Mouse (Mus musculus) forebrain, embryonic 12.5 days (tissue): Measurements from ENCODE around the gene Zcchc7. TPM values are rescaled to one million over a fixed set of nuclear protein-coding genes. Genes with fewer than 3 reads are reported as not detected.
"Not testable (repeated sequence)": the region's sequence is repeated elsewhere in the genome, so short reads cannot be mapped to it uniquely, and the experiment has no call there.

Source experiments
- ATAC-seq: fragments of 200-750 bp; cut with Nextera tagmentation; 2 replicates; pipeline ENCODE4 v1.8.0; 2017; ENCODE audit warnings: moderate TSS enrichment; ENCODE audit not compliant: low FRiP score
- H3K27ac ChIP-seq: fragments of 300-500 bp; sonication (generic); 2 replicates; pipeline ENCODE4 v1.5.1; 2016; ENCODE audit warnings: mild to moderate bottlenecking
- H3K27me3 ChIP-seq: fragments of 300-500 bp; sonication (generic); 2 replicates; pipeline ENCODE4 v1.6.1; 2016; ENCODE audit warnings: mild to moderate bottlenecking
- H3K36me3 ChIP-seq: fragments of 300-500 bp; sonication (generic); replicated peaks from 2 replicates; pipeline ENCODE4 v1.6.1; 2016; ENCODE audit warnings: mild to moderate bottlenecking
- H3K4me1 ChIP-seq: fragments of 300-500 bp; sonication (generic); 2 replicates; pipeline ENCODE4 v1.6.1; 2016
- H3K4me2 ChIP-seq: fragments of 300-500 bp; sonication (generic); 2 replicates; pipeline ENCODE4 v1.6.1; 2016; ENCODE audit warnings: mild to moderate bottlenecking, moderate library complexity
- H3K4me3 ChIP-seq: fragments of 300-500 bp; sonication (generic); replicated peaks from 2 replicates; pipeline ENCODE4 v1.5.1; 2016; ENCODE audit warnings: mild to moderate bottlenecking
- H3K9ac ChIP-seq: fragments of 300-500 bp; sonication (generic); 2 replicates; pipeline ENCODE4 v1.6.1; 2016; ENCODE audit warnings: mild to moderate bottlenecking
- H3K9me3 ChIP-seq: fragments of 300-500 bp; sonication (generic); 2 replicates; pipeline ENCODE4 v1.6.1; 2016
- WGBS: fragments of 180-500 bp; shearing (Covaris S2); methylation state at CpG from one replicate; pipeline ENCODE4 v1.1.7; 2016; 5-methylcytosine and 5-hydroxymethylcytosine counted together
- polyA plus RNA-seq: library from polyadenylated mRNA; unstranded; fragments of >200 nt; fragmentation: Nextera tagmentation; extraction: Ambion mirVana; gene quantifications from 2 replicates; pipeline ENCODE4 v1.2.1, GENCODE M21; 2016

Gene Zcchc7
- polyA plus RNA-seq, 1 experiment from 2014 or later = 32.6 TPM

DNA sequence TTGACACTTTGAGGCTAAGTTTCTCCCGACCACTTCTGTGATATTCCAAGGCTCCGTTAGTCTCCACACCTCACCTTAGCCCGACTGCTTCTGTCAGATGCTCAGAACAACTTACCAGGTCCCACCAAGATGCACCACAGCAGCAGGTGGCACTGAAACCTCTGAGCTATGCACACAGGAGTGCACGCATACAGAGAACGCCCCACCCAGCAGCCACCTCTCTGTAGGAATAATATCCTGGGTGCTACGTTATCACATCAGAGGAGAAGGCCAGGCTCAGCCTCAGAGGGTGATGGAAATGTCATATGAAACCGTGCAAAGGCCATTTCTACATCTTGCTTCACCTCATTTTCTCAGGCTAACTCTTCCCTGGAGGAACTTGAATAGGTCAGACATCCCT lies 174.7 kb downstream of the Zcchc7 start:
- no peak overlapping the region for H3K9ac ChIP-seq
- no peak for ATAC-seq
- no peak overlapping the region for H3K4me2 ChIP-seq
- no peaks in the 10 kb centered on the region for H3K4me1 ChIP-seq
- H3K4me3 ChIP-seq = no peak overlapping the region
- no peaks in the 10 kb centered on the region for H3K9me3 ChIP-seq
- peaks cover 47% of the 10 kb centered on the region for H3K36me3 ChIP-seq
- H3K27me3 ChIP-seq = no peaks in the 10 kb centered on the region
- no peak overlapping the region for H3K27ac ChIP-seq
- 95% methylated on average over 7 of the region's 7 CpGs for WGBS

- no peak overlapping the region for H3K4me2 ChIP-seq
- H3K9ac ChIP-seq = no peak overlapping the region
- no peaks in the 10 kb centered on the region for H3K9me3 ChIP-seq
- no peak for ATAC-seq
- whole genome bisulfite sequencing = 92% methylated on average over 6 of the region's 6 CpGs
- peaks cover 38% of the 10 kb centered on the region for H3K36me3 ChIP-seq
- H3K4me1 ChIP-seq = no peaks in the 10 kb centered on the region
- no peak overlapping the region for H3K27ac ChIP-seq
- H3K27me3 ChIP-seq = no peaks in the 10 kb centered on the region
- no peak overlapping the region for H3K4me3 ChIP-seq
These were observed 176.1 kb downstream of the Zcchc7 start for GRCm38 (mm10) chr4:44931732-44932131.

- WGBS = 85% methylated on average over 8 of the region's 8 CpGs
- H3K27me3 ChIP-seq = 0 out of 2 replicates have a peak, but pooled peaks cover 5% of the 10 kb centered on the region
- H3K9me3 ChIP-seq = no peaks in the 10 kb centered on the region
- peaks cover 3% of the 10 kb centered on the region; the same call in 1 of the 2 replicates for H3K36me3 ChIP-seq
- no peak overlapping the region for H3K4me3 ChIP-seq
- no peak overlapping the region for H3K9ac ChIP-seq
- H3K27ac ChIP-seq = no peak overlapping the region
- ATAC-seq = no peak
- no peaks in the 10 kb centered on the region for H3K4me1 ChIP-seq
- H3K4me2 ChIP-seq = no peak overlapping the region
These were observed 183.0 kb downstream of the Zcchc7 start for GRCm38 (mm10) chr4:44938359-44939340.

GRCm38 (mm10) chr4:44939576-44940249 lies 184.0 kb downstream of the Zcchc7 start:
- Histone ChIP-seq H3K4me3 (no peak overlapping the region), H3K27ac (no peak overlapping the region), H3K4me2 (no peak overlapping the region), H3K9me3 (no peaks in the 10 kb centered on the region), H3K27me3 (0 out of 2 replicates have a peak, but pooled peaks cover 5% of the 10 kb centered on the region), H3K36me3 (no peaks in the 10 kb centered on the region), H3K4me1 (no peaks in the 10 kb centered on the region), H3K9ac (no peak overlapping the region)
- ATAC-seq = no peak
- WGBS = 89% methylated on average over 14 of the region's 14 CpGs

DNA sequence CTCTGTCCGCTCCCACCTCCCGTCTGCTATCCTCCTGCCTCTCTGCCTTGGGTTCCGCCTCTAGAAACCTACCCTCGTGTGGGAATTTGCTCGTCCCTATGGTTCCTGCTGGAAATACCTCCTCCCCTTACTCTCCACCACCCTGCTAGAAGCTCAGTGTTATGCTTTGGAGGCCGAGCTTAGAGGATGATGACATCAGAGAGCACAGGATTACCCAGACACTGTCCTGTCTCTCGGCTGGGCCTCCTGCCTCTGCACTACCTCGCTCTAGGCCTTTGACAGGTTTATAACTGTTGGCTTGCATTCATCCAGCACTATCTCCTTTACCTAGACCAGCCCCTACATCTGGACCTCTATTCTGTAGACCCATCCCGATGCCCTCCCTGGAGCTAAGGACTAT lies 184.6 kb downstream of the Zcchc7 start:
- Histone ChIP-seq H3K9me3 (no peaks in the 10 kb centered on the region), H3K27ac (no peak overlapping the region), H3K4me2 (no peak overlapping the region), H3K4me3 (no peak overlapping the region), H3K27me3 (0 out of 2 replicates have a peak, but pooled peaks cover 5% of the 10 kb centered on the region), H3K36me3 (no peaks in the 10 kb centered on the region), H3K4me1 (no peaks in the 10 kb centered on the region), H3K9ac (no peak overlapping the region)
- 88% methylated on average over 9 of the region's 9 CpGs for WGBS
- ATAC-seq = no peak

GRCm38 (mm10) chr4:44942237-44942636 lies 186.6 kb downstream of the Zcchc7 start:
- ATAC-seq = no peak
- H3K9ac ChIP-seq = no peak overlapping the region
- 90% methylated on average over 1 of the region's 1 CpGs for WGBS
- H3K27me3 ChIP-seq = 0 out of 2 replicates have a peak, but pooled peaks cover 5% of the 10 kb centered on the region
- H3K4me3 ChIP-seq = no peak overlapping the region
- no peaks in the 10 kb centered on the region for H3K4me1 ChIP-seq
- H3K27ac ChIP-seq = no peak overlapping the region
- H3K36me3 ChIP-seq = no peaks in the 10 kb centered on the region
- H3K9me3 ChIP-seq = no peaks in the 10 kb centered on the region
- H3K4me2 ChIP-seq = no peak overlapping the region

DNA sequence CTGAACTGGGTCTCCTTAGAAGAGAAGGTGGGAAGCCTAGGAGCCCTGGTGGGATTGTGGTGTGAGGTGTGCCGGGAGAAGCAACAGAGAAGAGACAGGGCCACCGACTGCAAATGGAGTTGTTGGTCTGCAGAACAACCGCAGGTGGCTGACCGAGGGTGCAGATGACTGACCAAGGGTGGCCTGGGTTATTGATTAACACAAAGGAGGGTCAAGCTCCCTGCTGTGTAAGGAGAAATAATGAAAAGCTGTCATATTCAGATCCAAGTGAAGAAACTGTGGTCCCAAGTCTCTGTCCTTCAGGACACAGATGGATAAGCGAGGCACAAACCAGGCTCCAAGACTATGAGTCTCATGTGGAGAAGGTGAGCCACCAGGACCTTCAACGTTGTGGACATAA lies 187.8 kb downstream of the Zcchc7 start:
- ATAC-seq = no peak
- no peaks in the 10 kb centered on the region for H3K4me1 ChIP-seq
- H3K4me2 ChIP-seq = no peak overlapping the region
- no peak overlapping the region for H3K27ac ChIP-seq
- H3K36me3 ChIP-seq = no peaks in the 10 kb centered on the region
- no peak overlapping the region for H3K9ac ChIP-seq
- 0 out of 2 replicates have a peak, but pooled peaks cover 5% of the 10 kb centered on the region for H3K27me3 ChIP-seq
- no peaks in the 10 kb centered on the region for H3K9me3 ChIP-seq
- H3K4me3 ChIP-seq = no peak overlapping the region
- 85% methylated on average over 6 of the region's 6 CpGs for WGBS

DNA sequence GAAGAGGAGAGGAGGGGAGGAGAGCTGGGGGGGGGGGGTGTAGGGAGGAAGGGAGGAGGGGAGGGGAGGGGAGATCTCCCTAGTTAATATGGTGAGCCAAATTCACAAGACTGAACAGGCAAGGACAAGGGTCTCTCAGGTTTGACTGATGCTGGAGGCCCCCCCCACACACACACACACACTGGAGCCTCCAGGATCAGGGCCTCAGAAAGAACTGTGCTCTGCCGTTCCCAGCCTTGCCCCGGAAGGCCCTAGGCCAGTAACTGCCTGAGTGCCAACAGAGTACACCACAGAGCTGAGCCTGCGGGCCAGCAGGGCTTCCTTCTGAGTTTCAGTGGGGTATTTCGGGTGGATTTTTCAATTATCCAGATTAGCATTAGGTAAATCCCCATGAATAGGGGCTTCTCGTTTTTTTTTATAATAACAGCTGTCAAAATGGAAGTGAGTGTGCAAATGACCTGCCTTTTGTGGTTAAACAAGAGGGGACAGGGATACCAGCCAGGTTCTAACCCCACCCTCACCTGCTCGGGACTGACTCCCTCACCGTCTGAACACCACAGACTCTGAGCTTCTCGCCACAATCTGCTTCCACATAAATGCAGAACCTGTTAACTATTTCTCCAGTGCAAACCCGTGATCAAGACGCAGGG lies 188.9 kb downstream of the Zcchc7 start:
- Histone ChIP-seq H3K4me3 (no peak overlapping the region), H3K27me3 (0 out of 2 replicates have a peak, but pooled peaks cover 5% of the 10 kb centered on the region), H3K4me1 (0 out of 2 replicates have a peak, but pooled peaks cover 3% of the 10 kb centered on the region), H3K9me3 (no peaks in the 10 kb centered on the region), H3K4me2 (no peak overlapping the region), H3K27ac (no peak overlapping the region), H3K9ac (no peak overlapping the region), H3K36me3 (no peaks in the 10 kb centered on the region)
- ATAC-seq = no peak
- 77% methylated on average over 10 of the region's 10 CpGs for WGBS

GRCm38 (mm10) chr4:44946126-44946525 lies 190.4 kb downstream of the Zcchc7 start:
- H3K27me3 ChIP-seq, ATAC-seq, H3K4me2 ChIP-seq, H3K36me3 ChIP-seq, H3K27ac ChIP-seq, H3K9ac ChIP-seq, H3K9me3 ChIP-seq, H3K4me3 ChIP-seq, H3K4me1 ChIP-seq: not testable (repeated sequence)
- 98% methylated on average over 2 of the region's 2 CpGs for WGBS

GRCm38 (mm10) chr4:44947464-44947863 lies 191.8 kb downstream of the Zcchc7 start:
- H3K4me2 ChIP-seq = no peak overlapping the region
- H3K4me3 ChIP-seq = no peak overlapping the region
- H3K27ac ChIP-seq = no peak overlapping the region
- 0 out of 2 replicates have a peak, but pooled peaks cover 3% of the 10 kb centered on the region for H3K4me1 ChIP-seq
- ATAC-seq = no peak
- no peaks in the 10 kb centered on the region for H3K36me3 ChIP-seq
- 86% methylated on average over 5 of the region's 5 CpGs for WGBS
- no peaks in the 10 kb centered on the region for H3K9me3 ChIP-seq
- no peaks in the 10 kb centered on the region for H3K27me3 ChIP-seq
- no peak overlapping the region for H3K9ac ChIP-seq

DNA sequence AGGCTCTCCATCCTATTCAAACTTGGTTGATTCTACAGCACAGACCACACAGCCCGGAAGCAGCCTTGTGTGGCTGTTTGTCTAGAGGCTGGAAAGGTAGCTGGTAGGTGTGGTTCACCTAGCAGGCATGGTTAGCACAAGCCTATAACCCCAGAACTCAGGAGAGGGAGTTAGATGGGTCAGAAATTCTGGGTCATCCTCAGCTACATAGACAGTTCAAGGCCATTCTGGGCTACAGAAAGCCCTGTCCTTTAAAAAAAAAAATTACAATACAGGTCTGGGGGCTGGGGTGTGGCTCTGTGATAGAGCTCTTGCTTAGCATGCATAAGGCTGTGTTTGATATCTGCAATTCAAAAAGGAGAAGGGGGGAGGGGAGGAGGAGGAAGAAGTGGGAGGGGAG lies 192.6 kb downstream of the Zcchc7 start:
- Histone ChIP-seq H3K4me3 (no peak overlapping the region), H3K27me3 (no peaks in the 10 kb centered on the region), H3K27ac (no peak overlapping the region), H3K4me1 (0 out of 2 replicates have a peak, but pooled peaks cover 3% of the 10 kb centered on the region), H3K9ac (no peak overlapping the region), H3K9me3 (no peaks in the 10 kb centered on the region), H3K36me3 (no peaks in the 10 kb centered on the region), H3K4me2 (no peak overlapping the region)
- 97% methylated on average over 1 of the region's 1 CpGs for WGBS
- ATAC-seq = no peak

DNA sequence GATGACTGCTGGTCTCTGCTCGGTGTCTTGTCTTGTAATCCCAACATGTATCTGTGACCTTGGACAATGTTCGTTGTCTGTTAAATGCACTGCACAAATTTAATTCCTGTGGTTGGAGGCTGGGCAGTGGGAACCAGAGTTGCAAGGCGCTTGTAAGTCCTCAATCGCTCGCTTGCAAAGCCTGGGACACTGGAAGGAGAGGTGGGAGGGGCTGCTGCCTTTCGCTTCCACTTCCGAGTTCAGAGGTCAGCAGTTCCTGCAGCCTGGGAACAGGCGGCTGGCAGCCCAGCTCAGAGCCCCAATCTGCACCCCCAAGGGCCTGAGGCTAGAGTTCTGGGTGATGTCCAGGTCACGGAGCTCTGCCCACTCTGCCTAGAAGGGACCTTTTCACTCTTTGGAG lies 197.4 kb downstream of the Zcchc7 start:
- H3K9me3 ChIP-seq = no peaks in the 10 kb centered on the region
- H3K36me3 ChIP-seq = no peaks in the 10 kb centered on the region
- no peaks in the 10 kb centered on the region for H3K27me3 ChIP-seq
- no peak overlapping the region for H3K9ac ChIP-seq
- 0 out of 2 replicates have a peak, but pooled peaks cover 3% of the 10 kb centered on the region for H3K4me1 ChIP-seq
- 81% methylated on average over 9 of the region's 9 CpGs for WGBS
- no peak overlapping the region for H3K4me2 ChIP-seq
- ATAC-seq = no peak
- no peak overlapping the region for H3K27ac ChIP-seq
- H3K4me3 ChIP-seq = no peak overlapping the region
